Mouse (Mus musculus) heart, embryonic 12.5 days (tissue): ENCODE data around the gene Gm5065. TPM values are rescaled to one million over a fixed set of nuclear protein-coding genes. Genes with fewer than 3 reads are reported as not detected.

Experiments
- ATAC-seq: fragments of 200-750 bp; cut with Nextera tagmentation; 2 replicates; pipeline ENCODE4 v1.8.0; 2017; ENCODE audit warnings: moderate TSS enrichment, moderate library complexity; ENCODE audit not compliant: insufficient number of reproducible peaks, low FRiP score
- H3K27ac ChIP-seq: fragments of 300-500 bp; sonication (generic); 2 replicates; pipeline ENCODE4 v1.5.1; 2016; ENCODE audit warnings: mild to moderate bottlenecking, moderate library complexity; ENCODE audit not compliant: poor library complexity, severe bottlenecking
- H3K27me3 ChIP-seq: fragments of 300-500 bp; sonication (generic); replicated peaks from 2 replicates; pipeline ENCODE4 v1.6.1; 2016; ENCODE audit warnings: mild to moderate bottlenecking, moderate library complexity
- H3K36me3 ChIP-seq: fragments of 300-500 bp; sonication (generic); 2 replicates; pipeline ENCODE4 v1.6.1; 2016; ENCODE audit warnings: mild to moderate bottlenecking, moderate library complexity
- H3K4me1 ChIP-seq: fragments of 300-500 bp; sonication (generic); replicated peaks from 2 replicates; pipeline ENCODE4 v1.6.1; 2016; ENCODE audit warnings: mild to moderate bottlenecking
- H3K4me2 ChIP-seq: fragments of 300-500 bp; sonication (generic); 2 replicates; pipeline ENCODE4 v1.6.1; 2016; ENCODE audit warnings: mild to moderate bottlenecking, moderate library complexity
- H3K4me3 ChIP-seq: fragments of 300-500 bp; sonication (generic); 2 replicates; pipeline ENCODE4 v1.5.1; 2016; ENCODE audit warnings: mild to moderate bottlenecking
- H3K9ac ChIP-seq: fragments of 300-500 bp; sonication (generic); 2 replicates; pipeline ENCODE4 v1.6.1; 2016; ENCODE audit warnings: mild to moderate bottlenecking, moderate library complexity
- H3K9me3 ChIP-seq: fragments of 300-500 bp; sonication (generic); replicated peaks from 2 replicates; pipeline ENCODE4 v1.6.1; 2016; ENCODE audit warnings: mild to moderate bottlenecking, moderate library complexity
- WGBS: fragments of 180-500 bp; shearing (Covaris S2); methylation state at CpG from one replicate; pipeline ENCODE4 v1.1.7; 2016; 5-methylcytosine and 5-hydroxymethylcytosine counted together
- polyA plus RNA-seq: library from polyadenylated mRNA; unstranded; fragments of >200 nt; fragmentation: Nextera tagmentation; extraction: Ambion mirVana; gene quantifications from 2 replicates; pipeline ENCODE4 v1.2.1, GENCODE M21; 2016

Gm5065 gene
- not detected in 2 replicates for polyA plus RNA-seq

DNA sequence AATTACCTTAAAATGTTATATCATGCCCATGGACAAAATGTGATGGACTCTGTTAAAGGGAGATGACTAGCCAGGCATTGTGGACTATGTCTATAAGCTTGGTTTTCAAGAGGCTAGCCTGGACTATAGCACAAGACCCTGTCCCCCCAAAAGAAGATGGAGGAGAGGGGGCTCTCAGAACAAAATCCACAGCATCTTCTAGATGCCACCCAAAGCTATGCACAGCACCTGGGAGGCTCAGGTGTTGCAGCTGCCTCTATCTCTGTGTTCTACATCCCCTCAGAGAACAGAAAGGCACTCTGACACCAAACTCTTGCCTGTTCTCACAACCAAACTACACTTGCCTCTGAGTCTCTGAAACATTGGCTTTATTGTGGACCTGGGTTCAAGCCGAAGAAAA lies at the start of gene Gm5065:
Gene Gm5065, plus strand, starts transcription at position 301 of the 400 bp plus-strand sequence.
- no peak for ATAC-seq
- H3K9ac ChIP-seq, result no peak within 1 kb of the TSS
- WGBS, result 55% methylated on average over 1 of the region's 1 CpGs
- H3K4me3 ChIP-seq, result no peak within 1 kb of the TSS
- H3K9me3 ChIP-seq, result peaks cover 35% of the 10 kb centered on the region
- H3K36me3 ChIP-seq, result no peaks in the 10 kb centered on the region
- no peaks in the 10 kb centered on the region for H3K4me1 ChIP-seq
- no peaks in the 10 kb centered on the region for H3K27me3 ChIP-seq
- no peak within 1 kb of the TSS for H3K27ac ChIP-seq
- no peak within 1 kb of the TSS for H3K4me2 ChIP-seq

DNA sequence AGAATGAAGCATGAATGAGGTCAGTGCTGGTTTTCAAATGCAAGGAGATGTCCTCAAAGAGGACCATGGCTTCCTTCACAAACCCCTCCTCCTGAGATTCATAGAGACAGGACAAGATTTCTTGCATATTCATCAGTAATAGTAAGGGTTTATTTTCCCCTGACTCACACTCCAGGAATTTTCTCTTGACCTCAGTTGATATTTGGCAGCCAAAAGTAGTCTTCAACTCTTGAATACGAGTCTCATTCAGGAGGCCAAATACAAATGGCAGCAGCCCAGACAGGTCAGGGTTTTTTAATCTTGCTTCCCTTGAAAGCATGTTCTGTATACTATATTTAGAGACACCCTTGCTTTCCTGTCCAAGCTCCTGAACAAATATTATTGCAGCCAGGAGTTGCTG lies 22.8 kb upstream of the Gm5065 start:
- Histone ChIP-seq H3K27ac (no peak overlapping the region), H3K27me3 (no peaks in the 10 kb centered on the region), H3K36me3 (no peaks in the 10 kb centered on the region), H3K4me2 (no peak overlapping the region), H3K9me3 (peaks cover 25% of the 10 kb centered on the region), H3K4me3 (no peak overlapping the region), H3K4me1 (no peaks in the 10 kb centered on the region), H3K9ac (no peak overlapping the region)
- no peak for ATAC-seq
- 76% methylated on average over 1 of the region's 1 CpGs for WGBS

DNA sequence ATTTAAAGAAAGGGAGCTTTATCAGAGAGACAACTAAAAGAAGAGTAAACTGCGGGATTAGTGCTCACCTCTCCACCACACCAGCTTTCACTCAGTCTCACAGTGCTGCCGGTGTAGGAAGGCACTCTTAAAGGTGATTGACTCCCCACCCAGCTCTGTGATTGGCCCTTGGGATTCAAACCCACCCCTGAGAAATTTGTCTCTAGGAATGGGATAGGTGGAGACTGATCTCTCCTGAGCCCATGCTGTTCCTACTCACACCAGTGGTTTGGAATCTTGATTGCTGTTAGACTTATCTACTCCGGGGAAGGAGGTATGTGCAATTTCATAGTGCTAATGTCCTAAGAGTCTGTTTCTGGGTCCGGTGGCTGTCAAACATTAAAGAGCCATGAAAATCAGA lies 598 bp downstream of the Gm5065 start, which contains the start of gene Nlrp2:
Gene Nlrp2, minus strand, starts transcription at position 101 of the 400 bp plus-strand sequence.
- ATAC-seq, result no peak
- no peak within 1 kb of the TSS for H3K27ac ChIP-seq
- H3K4me3 ChIP-seq, result no peak within 1 kb of the TSS
- no peaks in the 10 kb centered on the region for H3K4me1 ChIP-seq
- no peak within 1 kb of the TSS for H3K9ac ChIP-seq
- no peaks in the 10 kb centered on the region for H3K27me3 ChIP-seq
- no peak within 1 kb of the TSS for H3K4me2 ChIP-seq
- no peaks in the 10 kb centered on the region for H3K36me3 ChIP-seq
- H3K9me3 ChIP-seq, result peaks cover 39% of the 10 kb centered on the region
- WGBS, result 66% methylated on average over 4 of the region's 4 CpGs

DNA sequence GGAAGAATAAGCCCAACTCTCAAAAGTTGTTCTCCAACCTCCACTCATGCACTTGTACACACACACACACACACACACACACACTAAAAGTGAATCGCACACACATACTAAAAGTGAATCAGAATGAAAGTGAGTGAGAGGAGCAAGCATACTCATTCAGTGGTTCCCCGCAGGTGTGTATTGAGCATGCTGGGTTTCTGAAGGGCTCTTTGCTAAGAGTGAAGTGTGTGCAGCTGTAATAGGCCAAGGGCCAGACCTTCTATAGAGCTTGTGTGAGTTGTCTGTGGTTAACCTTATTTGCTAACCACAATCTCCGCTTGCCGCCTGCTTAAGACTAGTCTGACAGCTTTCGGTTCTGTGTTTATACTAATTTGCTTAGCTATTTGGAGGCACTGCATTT lies 13.3 kb downstream of the Gm5065 start:
- Histone ChIP-seq H3K36me3 (no peaks in the 10 kb centered on the region), H3K27ac (no peak overlapping the region), H3K4me2 (no peak overlapping the region), H3K27me3 (no peaks in the 10 kb centered on the region), H3K9me3 (peaks cover 61% of the 10 kb centered on the region), H3K4me1 (no peaks in the 10 kb centered on the region), H3K9ac (no peak overlapping the region), H3K4me3 (no peak overlapping the region)
- WGBS, result 84% methylated on average over 5 of the region's 5 CpGs
- ATAC-seq, result no peak

DNA sequence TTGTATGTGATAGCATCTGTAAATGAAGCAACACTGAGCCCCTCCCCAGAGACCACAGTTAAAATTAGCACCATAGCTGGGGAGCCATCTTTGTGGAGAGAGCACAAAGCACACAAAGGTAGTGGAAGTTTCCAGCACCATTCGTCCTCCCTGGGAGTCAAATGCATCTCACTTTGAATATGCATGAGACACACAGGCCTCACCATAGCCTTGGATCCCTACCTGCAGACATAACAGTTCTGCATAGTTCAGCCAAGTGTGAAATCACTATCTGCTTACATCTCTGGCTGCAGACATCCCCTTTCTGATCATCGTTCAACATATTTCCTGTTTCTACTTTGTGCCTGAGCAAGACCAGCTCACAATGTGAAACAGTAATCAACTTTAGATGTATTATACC lies 16.4 kb downstream of the Gm5065 start:
- no peaks in the 10 kb centered on the region for H3K27me3 ChIP-seq

DNA sequence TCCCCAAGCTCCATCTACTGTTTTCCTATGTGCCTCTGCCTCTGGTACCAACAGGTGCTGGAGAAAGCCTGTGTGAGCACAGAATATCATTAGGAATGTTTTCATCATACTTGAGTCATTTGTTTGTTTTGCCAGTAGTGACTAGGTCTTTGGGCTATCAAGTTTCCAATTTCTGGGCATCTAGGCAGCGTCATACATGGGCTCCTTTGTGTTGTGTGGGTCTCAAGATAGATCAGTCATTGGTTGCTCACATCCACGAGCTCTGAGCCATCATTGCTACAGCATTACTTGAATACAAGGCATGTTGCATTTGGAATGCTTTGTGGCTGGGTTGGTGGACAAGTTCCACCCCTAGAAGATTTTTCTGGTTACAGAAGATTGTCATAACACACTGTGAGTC lies 55.9 kb downstream of the Gm5065 start:
- Histone ChIP-seq H3K27ac (no peak overlapping the region), H3K4me1 (no peaks in the 10 kb centered on the region), H3K27me3 (no peaks in the 10 kb centered on the region), H3K36me3 (no peaks in the 10 kb centered on the region), H3K4me2 (no peak overlapping the region), H3K4me3 (no peak overlapping the region), H3K9me3 (peaks cover 25% of the 10 kb centered on the region), H3K9ac (no peak overlapping the region)
- WGBS, result 32% methylated on average over 2 of the region's 2 CpGs
- ATAC-seq, result no peak

More for the DNA sequence above, 16.4 kb downstream of the Gm5065 start:
- Histone ChIP-seq H3K4me2 (no peak overlapping the region), H3K9ac (no peak overlapping the region), H3K27ac (no peak overlapping the region), H3K4me1 (no peaks in the 10 kb centered on the region), H3K36me3 (no peaks in the 10 kb centered on the region), H3K4me3 (no peak overlapping the region), H3K9me3 (peaks cover 45% of the 10 kb centered on the region)
- ATAC-seq, result no peak
- 68% methylated on average over 2 of the region's 2 CpGs for WGBS

Other genes starting within 250 kb of the Gm5065 start
- gene Rfpl4, start 233.6 kb upstream of the Gm5065 start, polyA plus RNA-seq, result not detected in 2 replicates
- gene Rasl2-9, start 224.6 kb upstream of the Gm5065 start, polyA plus RNA-seq, result 0.96 and 2.2 TPM in 2 replicates
- gene Vmn1r55, start 200.9 kb upstream of the Gm5065 start, polyA plus RNA-seq, result not detected in 2 replicates
- not detected in 2 replicates for gene Vmn1r56, start 153.8 kb upstream of the Gm5065 start, polyA plus RNA-seq
- not detected in 2 replicates for gene Vmn1r57, start 132.0 kb upstream of the Gm5065 start, polyA plus RNA-seq
- not detected in 2 replicates for gene Nlrp2, start 498 bp downstream of the Gm5065 start, polyA plus RNA-seq
- not detected in 2 replicates for gene Vmn1r58, start 62.9 kb downstream of the Gm5065 start, polyA plus RNA-seq
- gene Vmn1r59, start 106.2 kb downstream of the Gm5065 start, polyA plus RNA-seq, result not detected in 2 replicates
- not detected in 2 replicates for gene Vmn2r28, start 143.4 kb downstream of the Gm5065 start, polyA plus RNA-seq
- gene Vmn1r60, start 196.8 kb downstream of the Gm5065 start, polyA plus RNA-seq, result not detected in 2 replicates